Mouse (Mus musculus) spleen, adult 2 months (tissue): ENCODE results near the gene Olfr68. TPM values are rescaled to one million over a fixed set of nuclear protein-coding genes. Genes with fewer than 3 reads are reported as not detected.
"Not testable (repeated sequence)": the region's sequence is repeated elsewhere in the genome, so short reads cannot be mapped to it uniquely, and the experiment has no call there.

Experiments used
- DNase-seq, 2 experiments: peaks; one replicate each; pipeline versions ENCODE4 v3.0.0 to v3.0.0-alpha.2; 2012 to 2021; ENCODE audit warnings: low spot score in 2 of 2, low read depth in 1 of 2
- H3K27ac ChIP-seq: fragments of 200-500 bp; 2 replicates; pipeline ENCODE4 v1.5.1; 2012; ENCODE audit warnings: low read length, inconsistent platforms; ENCODE audit not compliant: insufficient read depth
- H3K27me3 ChIP-seq: fragments of 200-500 bp; 2 replicates; pipeline ENCODE4 v1.6.1; 2012; ENCODE audit warnings: mild to moderate bottlenecking, moderate library complexity, low read length, inconsistent platforms; ENCODE audit not compliant: control insufficient read depth, insufficient read depth
- H3K36me3 ChIP-seq: fragments of 200-500 bp; 2 replicates; pipeline ENCODE4 v1.6.1; 2012; ENCODE audit warnings: mild to moderate bottlenecking, low read length, inconsistent platforms; ENCODE audit not compliant: control insufficient read depth, insufficient read depth
- H3K4me1 ChIP-seq: fragments of 200-500 bp; 2 replicates; pipeline ENCODE4 v1.6.1; 2011; ENCODE audit warnings: inconsistent platforms; ENCODE audit not compliant: control insufficient read depth, insufficient read depth, insufficient read length
- H3K4me3 ChIP-seq: fragments of 200-500 bp; 2 replicates; pipeline ENCODE4 v1.5.1; 2011; ENCODE audit warnings: mild to moderate bottlenecking, inconsistent platforms; ENCODE audit not compliant: insufficient read depth, insufficient read length; ENCODE audit errors: extremely low read depth
- CTCF ChIP-seq: fragments of 200-500 bp; IDR thresholded peaks from 2 replicates; pipeline ENCODE4 v1.5.1; 2011; ENCODE audit warnings: mild to moderate bottlenecking, inconsistent platforms; ENCODE audit not compliant: insufficient read depth, insufficient read length, insufficient replicate concordance; ENCODE audit errors: extremely low read depth
- POLR2A ChIP-seq: fragments of 200-500 bp; IDR thresholded peaks from 2 replicates; pipeline ENCODE4 v1.6.1; 2011; ENCODE audit warnings: low read depth, low read length, inconsistent platforms
- WGBS: fragments of 180-500 bp; shearing (Covaris S2); methylation state at CpG from one replicate; pipeline ENCODE4 v1.1.7; 2018; 5-methylcytosine and 5-hydroxymethylcytosine counted together
- polyA plus RNA-seq: library from polyadenylated mRNA; depleted of rRNA; stranded (reverse); fragments of >200 nt; gene quantifications from 2 replicates; pipeline ENCODE4 v1.2.3, GENCODE M21; 2012; rRNA removed

Olfr68 gene
- polyA plus RNA-seq = not detected in 2 replicates

- Histone ChIP-seq H3K4me1 (no peaks in the 10 kb centered on the region), H3K36me3 (no peaks in the 10 kb centered on the region), H3K27ac (no peak within 1 kb of the TSS), H3K27me3 (no peaks in the 10 kb centered on the region), H3K4me3 (no peak within 1 kb of the TSS)
- DNase-seq = no peak
- no peak for TF ChIP-seq CTCF
- no peak for TF ChIP-seq POLR2A
- 85% methylated on average over 3 of the region's 3 CpGs for WGBS
Observed at GRCm38 (mm10) chr7:103779598-103779997, at the start of gene Olfr68. Gene Olfr68 (minus strand): TSS chr7:103779698.

GRCm38 (mm10) chr7:103827808-103828207 lies 48.3 kb upstream of the Olfr68 start, which contains the start of gene Hbb-bs:
Gene Hbb-bs (minus strand): TSS chr7:103828096.
- Histone ChIP-seq H3K4me3 (no peak within 1 kb of the TSS), H3K36me3 (no peaks in the 10 kb centered on the region), H3K4me1 (no peaks in the 10 kb centered on the region), H3K27me3 (no peaks in the 10 kb centered on the region), H3K27ac (peak within 1 kb of the TSS; percentile 54; the same call in 1 of the 2 replicates)
- DNase-seq = no peak
- TF ChIP-seq POLR2A (no peak), CTCF (no peak)
- WGBS = 84% methylated on average over 4 of the region's 4 CpGs

DNA sequence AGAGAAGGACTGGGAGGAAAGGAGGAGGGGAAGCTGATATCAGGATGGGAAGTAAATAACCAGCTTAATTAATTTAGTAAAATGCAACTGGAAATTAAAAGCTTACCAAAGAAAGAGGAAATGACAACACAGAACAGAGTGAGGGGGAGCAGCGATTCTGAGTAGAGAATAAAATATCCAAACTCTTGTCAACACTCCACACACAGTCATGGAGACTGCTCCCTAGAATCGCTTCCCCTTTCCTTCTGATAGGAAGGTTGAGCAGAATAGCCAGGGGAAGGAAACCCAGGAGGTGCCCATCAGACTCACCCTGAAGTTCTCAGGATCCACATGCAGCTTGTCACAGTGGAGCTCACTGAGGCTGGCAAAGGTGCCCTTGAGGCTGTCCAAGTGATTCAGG lies 47.6 kb upstream of the Olfr68 start:
- DNase-seq, H3K4me1 ChIP-seq, H3K27ac ChIP-seq, H3K36me3 ChIP-seq, H3K27me3 ChIP-seq, H3K4me3 ChIP-seq: not testable (repeated sequence)
- WGBS = no CpG with 5 or more reads among the region's 2 CpGs

DNA sequence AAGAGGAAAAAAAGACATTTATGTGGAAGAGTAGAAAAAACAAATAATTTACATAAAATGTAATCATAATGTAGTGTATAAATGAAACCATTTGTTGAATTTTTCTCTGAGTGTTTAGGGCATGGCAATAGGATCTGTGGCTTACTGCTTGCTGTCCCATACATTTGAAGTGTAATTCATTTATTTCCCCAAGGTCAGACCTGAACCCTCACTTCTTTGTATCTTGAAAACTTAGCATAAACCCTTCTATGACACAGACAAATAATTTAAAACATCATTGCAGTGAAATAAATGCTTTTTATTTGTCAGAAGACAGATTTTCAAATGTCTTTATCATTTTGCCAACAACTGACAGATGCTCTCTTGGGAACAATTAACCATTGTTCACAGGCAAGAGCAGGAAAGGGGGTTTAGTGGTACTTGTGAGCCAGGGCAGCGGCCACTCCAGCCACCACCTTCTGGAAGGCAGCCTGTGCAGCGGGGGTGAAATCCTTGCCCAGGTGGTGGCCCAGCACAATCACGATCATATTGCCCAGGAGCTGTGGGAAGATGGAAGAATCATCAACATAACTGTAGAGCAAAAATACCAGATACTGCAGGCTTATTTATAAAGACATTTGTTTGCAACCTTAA lies 46.9 kb upstream of the Olfr68 start:
- 53% methylated on average over 3 of the region's 3 CpGs for WGBS
- no peak overlapping the region; the same call in 1 of the 2 replicates for H3K27ac ChIP-seq
- no peak for TF ChIP-seq POLR2A
- TF ChIP-seq CTCF = no peak
- H3K27me3 ChIP-seq = no peaks in the 10 kb centered on the region
- H3K4me1 ChIP-seq = no peaks in the 10 kb centered on the region
- H3K36me3 ChIP-seq = no peaks in the 10 kb centered on the region
- no peak overlapping the region for H3K4me3 ChIP-seq
- DNase-seq = no peak

GRCm38 (mm10) chr7:103825536-103826254 lies 46.2 kb upstream of the Olfr68 start:
- no peak overlapping the region for H3K4me3 ChIP-seq
- no peak for TF ChIP-seq CTCF
- no peak for TF ChIP-seq POLR2A
- H3K36me3 ChIP-seq = no peaks in the 10 kb centered on the region
- no peak overlapping the region for H3K27ac ChIP-seq
- H3K27me3 ChIP-seq = no peaks in the 10 kb centered on the region
- no peak for DNase-seq
- no peaks in the 10 kb centered on the region for H3K4me1 ChIP-seq
- 88% methylated on average over 3 of the region's 3 CpGs for WGBS

- no peaks in the 10 kb centered on the region for H3K36me3 ChIP-seq
- no peaks in the 10 kb centered on the region for H3K27me3 ChIP-seq
- no peak for TF ChIP-seq CTCF
- TF ChIP-seq POLR2A = no peak
- 91% methylated on average over 2 of the region's 2 CpGs for whole genome bisulfite sequencing
- H3K4me1 ChIP-seq = no peaks in the 10 kb centered on the region
- no peak for DNase-seq
- H3K27ac ChIP-seq = no peak overlapping the region
- H3K4me3 ChIP-seq = no peak overlapping the region
Observed at GRCm38 (mm10) chr7:103824597-103824996, 45.1 kb upstream of the Olfr68 start.

DNA sequence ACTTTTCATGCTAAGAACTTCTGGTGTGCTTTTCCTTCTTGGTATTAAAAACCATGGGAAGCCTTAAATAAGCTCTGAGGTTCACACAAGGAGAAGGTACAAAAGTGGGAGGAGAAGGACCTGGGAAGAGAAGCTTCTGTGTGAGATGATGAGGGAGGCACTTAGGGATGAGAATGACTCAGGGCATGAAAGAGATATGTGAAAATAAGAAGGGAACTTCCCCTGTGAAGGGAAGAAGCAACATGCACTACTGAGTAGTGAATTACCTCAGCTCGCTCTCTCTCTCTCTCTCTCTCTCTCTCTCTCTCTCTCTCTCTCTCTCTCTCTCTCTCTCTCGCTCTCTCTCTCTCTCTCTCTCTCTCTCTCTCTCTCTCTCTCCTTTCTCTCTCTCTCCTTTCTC lies 35.6 kb upstream of the Olfr68 start:
- H3K4me3 ChIP-seq, H3K27ac ChIP-seq, H3K36me3 ChIP-seq, H3K27me3 ChIP-seq, H3K4me1 ChIP-seq, DNase-seq: not testable (repeated sequence)
- WGBS = 22% methylated on average over 1 of the region's 2 CpGs
